Mouse (Mus musculus): Measurements from ENCODE around the gene Slc51b. TPM values are rescaled to one million over a fixed set of nuclear protein-coding genes. Genes with fewer than 3 reads are reported as not detected.

Slc51b gene
- polyA plus RNA-seq, 1 experiment from 2014 or later: not detected

GRCm38 (mm10) chr9:65432236-65432635 lies 9.5 kb upstream of the Slc51b start:
- H3K36me3 ChIP-seq: no peaks in the 10 kb centered on the region
- peaks cover 7% of the 10 kb centered on the region for H3K4me1 ChIP-seq
- no peaks in the 10 kb centered on the region for H3K27me3 ChIP-seq (ENCODE audit: low read depth, poor library complexity, severe bottlenecking)
- WGBS: 2% methylated on average over 3 of the region's 3 CpGs
- peak; percentile 79 for DNase-seq (ENCODE audit: low spot score)
- no peaks in the 10 kb centered on the region for H3K9me3 ChIP-seq (replicated peaks)
- no peak overlapping the region for H3K4me3 ChIP-seq
- no peak overlapping the region for H3K27ac ChIP-seq

GRCm38 (mm10) chr9:65430921-65431320 lies 8.2 kb upstream of the Slc51b start:
- Histone ChIP-seq H3K27me3 (ENCODE audit: low read depth, poor library complexity, severe bottlenecking) (no peaks in the 10 kb centered on the region), H3K4me3 (no peak overlapping the region), H3K27ac (no peak overlapping the region), H3K9me3 (replicated peaks) (no peaks in the 10 kb centered on the region), H3K4me1 (peaks cover under 1% of the 10 kb centered on the region; the same call in 1 of the 2 replicates), H3K36me3 (no peaks in the 10 kb centered on the region)
- DNase-seq (ENCODE audit: low spot score): no peak
- 89% methylated on average over 5 of the region's 5 CpGs for WGBS

GRCm38 (mm10) chr9:65430401-65430800 lies 7.6 kb upstream of the Slc51b start:
- Histone ChIP-seq H3K4me3 (no peak overlapping the region), H3K27ac (no peak overlapping the region), H3K36me3 (no peaks in the 10 kb centered on the region), H3K27me3 (ENCODE audit: low read depth, poor library complexity, severe bottlenecking) (no peaks in the 10 kb centered on the region), H3K9me3 (replicated peaks) (no peaks in the 10 kb centered on the region), H3K4me1 (no peaks in the 10 kb centered on the region)
- DNase-seq (ENCODE audit: low spot score): no peak

- Histone ChIP-seq H3K27me3 (ENCODE audit: low read depth, poor library complexity, severe bottlenecking) (no peaks in the 10 kb centered on the region), H3K4me3 (no peak overlapping the region), H3K36me3 (no peaks in the 10 kb centered on the region), H3K4me1 (peaks cover 8% of the 10 kb centered on the region; the same call in 1 of the 2 replicates), H3K9me3 (replicated peaks) (no peaks in the 10 kb centered on the region), H3K27ac (no peak overlapping the region)
- WGBS: 91% methylated on average over 5 of the region's 5 CpGs
- DNase-seq (ENCODE audit: low spot score): no peak
Measured at GRCm38 (mm10) chr9:65428003-65428402, 5.2 kb upstream of the Slc51b start.

GRCm38 (mm10) chr9:65427511-65427910 lies 4.8 kb upstream of the Slc51b start:
- no peak for DNase-seq (ENCODE audit: low spot score)
- Histone ChIP-seq H3K27ac (no peak overlapping the region), H3K4me3 (no peak overlapping the region), H3K4me1 (peaks cover 8% of the 10 kb centered on the region; the same call in 1 of the 2 replicates), H3K9me3 (replicated peaks) (no peaks in the 10 kb centered on the region), H3K36me3 (no peaks in the 10 kb centered on the region), H3K27me3 (ENCODE audit: low read depth, poor library complexity, severe bottlenecking) (no peaks in the 10 kb centered on the region)
- WGBS: 87% methylated on average over 2 of the region's 2 CpGs

GRCm38 (mm10) chr9:65424393-65424792 lies 1.6 kb upstream of the Slc51b start:
- Histone ChIP-seq H3K36me3 (no peaks in the 10 kb centered on the region), H3K9me3 (replicated peaks) (no peaks in the 10 kb centered on the region), H3K4me1 (peaks cover 8% of the 10 kb centered on the region; the same call in 1 of the 2 replicates), H3K4me3 (no peak overlapping the region; the same call in 1 of the 2 replicates), H3K27ac (no peak overlapping the region), H3K27me3 (ENCODE audit: low read depth, poor library complexity, severe bottlenecking) (no peaks in the 10 kb centered on the region)
- DNase-seq (ENCODE audit: low spot score): no peak
- WGBS: 30% methylated on average over 3 of the region's 3 CpGs

- no peaks in the 10 kb centered on the region for H3K9me3 ChIP-seq (replicated peaks)
- no peaks in the 10 kb centered on the region for H3K36me3 ChIP-seq
- H3K27me3 ChIP-seq (ENCODE audit: low read depth, poor library complexity, severe bottlenecking): no peaks in the 10 kb centered on the region
- no peak for DNase-seq (ENCODE audit: low spot score)
- H3K4me3 ChIP-seq: no peak overlapping the region
- 77% methylated on average over 3 of the region's 3 CpGs for WGBS
- H3K4me1 ChIP-seq: peaks cover 10% of the 10 kb centered on the region
- H3K27ac ChIP-seq: no peak overlapping the region
Measured at GRCm38 (mm10) chr9:65419633-65420032, 3.1 kb downstream of the Slc51b start.

GRCm38 (mm10) chr9:65417738-65418137 lies 5.0 kb downstream of the Slc51b start:
- no peak overlapping the region for H3K4me3 ChIP-seq
- peaks cover 4% of the 10 kb centered on the region; the same call in 1 of the 2 replicates for H3K4me1 ChIP-seq
- H3K27ac ChIP-seq: no peak overlapping the region
- no peaks in the 10 kb centered on the region for H3K9me3 ChIP-seq (replicated peaks)
- no peak for DNase-seq (ENCODE audit: low spot score)
- 29% methylated on average over 3 of the region's 3 CpGs for WGBS
- H3K27me3 ChIP-seq (ENCODE audit: low read depth, poor library complexity, severe bottlenecking): no peaks in the 10 kb centered on the region
- H3K36me3 ChIP-seq: no peaks in the 10 kb centered on the region

GRCm38 (mm10) chr9:65411326-65411725 lies 11.4 kb downstream of the Slc51b start:
- no peak for DNase-seq (ENCODE audit: low spot score)
- no peaks in the 10 kb centered on the region for H3K9me3 ChIP-seq (replicated peaks)
- no peaks in the 10 kb centered on the region for H3K36me3 ChIP-seq
- no peaks in the 10 kb centered on the region for H3K27me3 ChIP-seq (ENCODE audit: low read depth, poor library complexity, severe bottlenecking)
- H3K4me1 ChIP-seq: no peaks in the 10 kb centered on the region
- 72% methylated on average over 3 of the region's 3 CpGs for whole genome bisulfite sequencing
- H3K4me3 ChIP-seq: no peak overlapping the region
- no peak overlapping the region for H3K27ac ChIP-seq

- Histone ChIP-seq H3K4me1 (no peaks in the 10 kb centered on the region), H3K36me3 (no peaks in the 10 kb centered on the region), H3K4me3 (no peak overlapping the region), H3K27me3 (ENCODE audit: low read depth, poor library complexity, severe bottlenecking) (no peaks in the 10 kb centered on the region), H3K9me3 (replicated peaks) (no peaks in the 10 kb centered on the region), H3K27ac (no peak overlapping the region)
- no peak for DNase-seq (ENCODE audit: low spot score)
- WGBS: 96% methylated on average over 8 of the region's 8 CpGs
Measured at GRCm38 (mm10) chr9:65410378-65410777, 12.4 kb downstream of the Slc51b start.

GRCm38 (mm10) chr9:65408871-65409295 lies 13.9 kb downstream of the Slc51b start:
- Histone ChIP-seq H3K27me3 (ENCODE audit: low read depth, poor library complexity, severe bottlenecking) (no peaks in the 10 kb centered on the region), H3K4me1 (no peaks in the 10 kb centered on the region)
- 74% methylated on average over 5 of the region's 5 CpGs for WGBS

GRCm38 (mm10) chr9:65407861-65408260 lies 14.9 kb downstream of the Slc51b start:
- 75% methylated on average over 3 of the region's 3 CpGs for WGBS
- no peaks in the 10 kb centered on the region for H3K4me1 ChIP-seq
- H3K27me3 ChIP-seq (ENCODE audit: low read depth, poor library complexity, severe bottlenecking): no peaks in the 10 kb centered on the region
- no peak overlapping the region for H3K4me3 ChIP-seq
- no peaks in the 10 kb centered on the region for H3K9me3 ChIP-seq (replicated peaks)
- H3K36me3 ChIP-seq: no peaks in the 10 kb centered on the region
- H3K27ac ChIP-seq: no peak overlapping the region
- DNase-seq (ENCODE audit: low spot score): no peak

More at GRCm38 (mm10) chr9:65408871-65409295, 13.9 kb downstream of the Slc51b start:
- DNase-seq (ENCODE audit: low spot score): no peak
- Histone ChIP-seq H3K9me3 (replicated peaks) (no peaks in the 10 kb centered on the region), H3K27ac (no peak overlapping the region), H3K36me3 (no peaks in the 10 kb centered on the region), H3K4me3 (no peak overlapping the region)

GRCm38 (mm10) chr9:65407327-65407726 lies 15.4 kb downstream of the Slc51b start:
- H3K27me3 ChIP-seq (ENCODE audit: low read depth, poor library complexity, severe bottlenecking): no peaks in the 10 kb centered on the region
- no peaks in the 10 kb centered on the region for H3K36me3 ChIP-seq
- DNase-seq (ENCODE audit: low spot score): no peak
- WGBS: 89% methylated on average over 5 of the region's 5 CpGs
- H3K9me3 ChIP-seq (replicated peaks): no peaks in the 10 kb centered on the region
- H3K27ac ChIP-seq: no peak overlapping the region
- H3K4me3 ChIP-seq: no peak overlapping the region
- H3K4me1 ChIP-seq: no peaks in the 10 kb centered on the region

GRCm38 (mm10) chr9:65405184-65405449 lies 17.6 kb downstream of the Slc51b start:
- Histone ChIP-seq H3K9me3 (replicated peaks) (no peaks in the 10 kb centered on the region), H3K27me3 (ENCODE audit: low read depth, poor library complexity, severe bottlenecking) (no peaks in the 10 kb centered on the region), H3K4me3 (no peak overlapping the region), H3K27ac (no peak overlapping the region), H3K36me3 (no peaks in the 10 kb centered on the region), H3K4me1 (no peaks in the 10 kb centered on the region)
- WGBS: 88% methylated on average over 2 of the region's 2 CpGs
- DNase-seq (ENCODE audit: low spot score): no peak

Data from limb, embryonic 10.5 days (tissue).